Mouse (Mus musculus): Measurements from ENCODE around the gene Selenos. TPM values are rescaled to one million over a fixed set of nuclear protein-coding genes. Genes with fewer than 3 reads are reported as not detected.

Selenos gene
- polyA plus RNA-seq, 1 experiment = not detected

- no peak overlapping the region for H3K4me3 ChIP-seq (ENCODE audit: insufficient read depth, low read depth, low read length)
- TF ChIP-seq POLR2A (IDR thresholded peaks at IDR 0.05; ENCODE audit: insufficient read depth, low read depth, low read length) (no peak), CTCF (IDR thresholded peaks at IDR 0.05; ENCODE audit: insufficient read depth, low read depth, low read length) (no peak)
- peaks cover 9% of the 10 kb centered on the region for H3K4me1 ChIP-seq (ENCODE audit: control insufficient read depth, insufficient read depth, low read length)
- 0 out of 2 replicates have a peak overlapping the region, but pooled peaks have one; percentile 1 for H3K27ac ChIP-seq (ENCODE audit: insufficient read depth, low read depth, low read length)
Measured at GRCm38 (mm10) chr7:66136187-66136586, 56.7 kb downstream of the Selenos start.

GRCm38 (mm10) chr7:66137309-66137708 is 57.9 kb downstream of the Selenos start:
- 90% methylated on average over 4 of the region's 4 CpGs for WGBS
- Histone ChIP-seq H3K4me1 (ENCODE audit: control insufficient read depth, insufficient read depth, low read length) (peaks cover 11% of the 10 kb centered on the region), H3K4me3 (ENCODE audit: insufficient read depth, low read depth, low read length) (no peak overlapping the region), H3K27ac (ENCODE audit: insufficient read depth, low read depth, low read length) (no peak overlapping the region)
- TF ChIP-seq CTCF (IDR thresholded peaks at IDR 0.05; ENCODE audit: insufficient read depth, low read depth, low read length) (no peak), POLR2A (IDR thresholded peaks at IDR 0.05; ENCODE audit: insufficient read depth, low read depth, low read length) (no peak)

GRCm38 (mm10) chr7:66138301-66138700 is 58.9 kb downstream of the Selenos start:
- Histone ChIP-seq H3K27ac (ENCODE audit: insufficient read depth, low read depth, low read length) (no peak overlapping the region), H3K4me1 (ENCODE audit: control insufficient read depth, insufficient read depth, low read length) (peaks cover 16% of the 10 kb centered on the region), H3K4me3 (ENCODE audit: insufficient read depth, low read depth, low read length) (no peak overlapping the region)
- 26% methylated on average over 4 of the region's 4 CpGs for WGBS
- TF ChIP-seq POLR2A (IDR thresholded peaks at IDR 0.05; ENCODE audit: insufficient read depth, low read depth, low read length) (no peak), CTCF (IDR thresholded peaks at IDR 0.05; ENCODE audit: insufficient read depth, low read depth, low read length) (no peak)

- H3K27ac ChIP-seq (ENCODE audit: insufficient read depth, low read depth, low read length) = no peak overlapping the region
- 90% methylated on average over 5 of the region's 5 CpGs for WGBS
- H3K4me1 ChIP-seq (ENCODE audit: control insufficient read depth, insufficient read depth, low read length) = peaks cover 19% of the 10 kb centered on the region
- H3K4me3 ChIP-seq (ENCODE audit: insufficient read depth, low read depth, low read length) = no peak overlapping the region
- TF ChIP-seq CTCF (IDR thresholded peaks at IDR 0.05; ENCODE audit: insufficient read depth, low read depth, low read length) = no peak
- no peak for TF ChIP-seq POLR2A (IDR thresholded peaks at IDR 0.05; ENCODE audit: insufficient read depth, low read depth, low read length)
Measured at GRCm38 (mm10) chr7:66138878-66139277, 59.4 kb downstream of the Selenos start.

Other genes with a start within 250 kb of the Selenos start
- not detected in 2 replicates for gene Pcsk6, start 217.9 kb upstream of the Selenos start, polyA plus RNA-seq (2012; ENCODE audit: insufficient read depth, insufficient read length, low replicate concordance, missing spikeins)
- gene Gm45213, start 36.0 kb upstream of the Selenos start, polyA plus RNA-seq (2012; ENCODE audit: insufficient read depth, insufficient read length, low replicate concordance, missing spikeins) = not detected in 2 replicates
- gene Snrpa1, start 20.6 kb upstream of the Selenos start, polyA plus RNA-seq (2012; ENCODE audit: insufficient read depth, insufficient read length, low replicate concordance, missing spikeins) = not detected in 2 replicates
- not detected in 2 replicates for gene Chsy1, start 29.9 kb downstream of the Selenos start, polyA plus RNA-seq (2012; ENCODE audit: insufficient read depth, insufficient read length, low replicate concordance, missing spikeins)

Measured in olfactory bulb, adult 2 months (tissue).